Mouse (Mus musculus) embryonic fibroblast, embryonic 13.5 days (primary cell): ENCODE measurements at regions not wholly inside any gene's neighbourhood (a gene's known extent, or its start where the extent isn't known, plus 50 kb on each side); places are given as distances from the start of the nearest gene placed in this dataset.

Source experiments
- CTCF ChIP-seq: IDR thresholded peaks from 2 replicates; pipeline ENCODE4 v1.5.1; 2011; ENCODE audit warnings: mild to moderate bottlenecking, control low read depth, low read length, moderate library complexity, borderline replicate concordance; ENCODE audit not compliant: insufficient read depth
- POLR2A ChIP-seq: IDR thresholded peaks from 2 replicates; pipeline ENCODE4 v1.6.1; 2011; ENCODE audit warnings: low read depth, mild to moderate bottlenecking, control low read depth, low read length, moderate library complexity

DNA sequence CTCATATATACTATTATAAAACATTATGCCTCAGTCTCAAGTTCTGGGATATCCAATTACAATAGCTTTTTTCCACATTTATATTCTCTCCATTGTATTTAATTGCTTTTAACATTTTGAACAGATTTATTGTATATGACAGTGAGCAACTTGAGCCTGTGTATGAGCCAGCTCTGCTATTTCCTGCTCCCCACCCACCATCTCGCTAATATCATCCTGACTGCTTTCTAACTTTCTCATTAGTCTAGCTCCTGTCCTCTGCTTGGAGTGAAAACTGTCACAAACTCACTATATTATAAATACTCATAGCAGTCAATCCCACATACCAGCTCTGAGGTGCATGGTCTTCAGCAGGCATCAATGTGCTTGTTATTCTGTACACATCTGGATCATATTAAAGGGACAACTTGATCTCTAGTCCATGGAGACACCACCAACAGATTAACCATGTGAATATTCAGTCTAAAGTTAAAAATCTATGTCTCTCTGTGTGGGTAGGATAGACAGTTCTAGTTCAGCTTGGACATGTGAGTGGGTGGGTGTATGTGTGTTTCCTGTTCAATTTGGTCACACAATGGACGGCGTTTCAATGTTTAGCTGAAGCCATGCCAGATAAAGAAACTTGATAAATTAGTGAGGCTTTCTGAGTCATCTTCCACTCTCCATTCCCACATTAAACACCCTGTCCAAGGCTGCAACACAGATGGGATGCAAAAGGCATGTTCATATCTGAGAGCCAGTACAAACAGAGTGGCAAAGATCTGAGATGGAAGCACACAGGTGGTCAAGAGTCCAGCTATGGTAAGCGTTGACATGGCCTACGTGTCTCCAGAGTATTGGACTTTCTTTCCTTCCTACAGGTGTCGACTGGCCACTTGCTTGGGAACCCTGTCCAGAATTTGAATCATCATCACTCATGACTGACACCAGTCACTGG, 616.1 kb upstream of the Clint1 start:
- no peak for TF ChIP-seq POLR2A
- TF ChIP-seq CTCF = no peak
